Mouse (Mus musculus): Measurements from ENCODE around the gene Ube2e2. TPM values are rescaled to one million over a fixed set of nuclear protein-coding genes. Genes with fewer than 3 reads are reported as not detected.

The Ube2e2 gene
- polyA plus RNA-seq, 1 experiment from 2014 or later = 74.9 TPM

- H3K4me3 ChIP-seq = no peak overlapping the region
Observed at GRCm38 (mm10) chr14:18778993-18779675, 114.9 kb downstream of the Ube2e2 start.

GRCm38 (mm10) chr14:18778241-18778640 lies 115.8 kb downstream of the Ube2e2 start:
- Histone ChIP-seq H3K4me2 (replicated peaks) (no peak overlapping the region), H3K4me3 (no peak overlapping the region), H3K4me1 (no peaks in the 10 kb centered on the region), H3K36me3 (no peaks in the 10 kb centered on the region), H3K9me3 (no peaks in the 10 kb centered on the region), H3K27me3 (replicated peaks) (no peaks in the 10 kb centered on the region), H3K27ac (no peak overlapping the region), H3K9ac (no peak overlapping the region)
- 90% methylated on average over 5 of the region's 5 CpGs for WGBS
- no peak for ATAC-seq (ENCODE audit: low FRiP score, low read depth)

More at GRCm38 (mm10) chr14:18778993-18779675, 114.9 kb downstream of the Ube2e2 start:
- no peaks in the 10 kb centered on the region for H3K4me1 ChIP-seq
- no peaks in the 10 kb centered on the region for H3K27me3 ChIP-seq (replicated peaks)
- whole genome bisulfite sequencing = 86% methylated on average over 3 of the region's 3 CpGs
- H3K36me3 ChIP-seq = no peaks in the 10 kb centered on the region
- no peak overlapping the region for H3K4me2 ChIP-seq (replicated peaks)
- no peak overlapping the region for H3K9ac ChIP-seq
- H3K9me3 ChIP-seq = no peaks in the 10 kb centered on the region
- no peak overlapping the region for H3K27ac ChIP-seq
- no peak for ATAC-seq (ENCODE audit: low FRiP score, low read depth)

GRCm38 (mm10) chr14:18776132-18776531 lies 117.9 kb downstream of the Ube2e2 start:
- WGBS = 89% methylated on average over 2 of the region's 2 CpGs
- no peaks in the 10 kb centered on the region for H3K36me3 ChIP-seq
- no peak overlapping the region for H3K27ac ChIP-seq
- H3K4me1 ChIP-seq = no peaks in the 10 kb centered on the region
- H3K27me3 ChIP-seq (replicated peaks) = no peaks in the 10 kb centered on the region
- no peaks in the 10 kb centered on the region for H3K9me3 ChIP-seq
- H3K4me3 ChIP-seq = no peak overlapping the region
- no peak overlapping the region for H3K4me2 ChIP-seq (replicated peaks)
- H3K9ac ChIP-seq = no peak overlapping the region
- ATAC-seq (ENCODE audit: low FRiP score, low read depth) = no peak

- no peak overlapping the region for H3K27ac ChIP-seq
- WGBS = 64% methylated on average over 2 of the region's 2 CpGs
- no peak overlapping the region for H3K4me3 ChIP-seq
- no peaks in the 10 kb centered on the region for H3K36me3 ChIP-seq
- H3K27me3 ChIP-seq (replicated peaks) = no peaks in the 10 kb centered on the region
- no peaks in the 10 kb centered on the region for H3K4me1 ChIP-seq
- H3K4me2 ChIP-seq (replicated peaks) = no peak overlapping the region
- no peak overlapping the region for H3K9ac ChIP-seq
- ATAC-seq (ENCODE audit: low FRiP score, low read depth) = peak; percentile 63; the same call in 1 of the 2 replicates
- H3K9me3 ChIP-seq = no peaks in the 10 kb centered on the region
Observed at GRCm38 (mm10) chr14:18773724-18774123, 120.3 kb downstream of the Ube2e2 start.

- H3K9me3 ChIP-seq = no peaks in the 10 kb centered on the region
- H3K9ac ChIP-seq = no peak overlapping the region
- no peak for ATAC-seq (ENCODE audit: low FRiP score, low read depth)
- no peak overlapping the region for H3K4me2 ChIP-seq (replicated peaks)
- H3K27me3 ChIP-seq (replicated peaks) = no peaks in the 10 kb centered on the region
- no peaks in the 10 kb centered on the region for H3K4me1 ChIP-seq
- no peak overlapping the region for H3K4me3 ChIP-seq
- H3K36me3 ChIP-seq = no peaks in the 10 kb centered on the region
- no peak overlapping the region for H3K27ac ChIP-seq
- 72% methylated on average over 6 of the region's 6 CpGs for WGBS
Observed at GRCm38 (mm10) chr14:18759601-18760356, 134.3 kb downstream of the Ube2e2 start.

- Histone ChIP-seq H3K4me1 (no peaks in the 10 kb centered on the region), H3K27me3 (replicated peaks) (no peaks in the 10 kb centered on the region), H3K36me3 (no peaks in the 10 kb centered on the region), H3K9me3 (no peaks in the 10 kb centered on the region), H3K9ac (no peak overlapping the region), H3K4me2 (replicated peaks) (no peak overlapping the region), H3K27ac (no peak overlapping the region), H3K4me3 (no peak overlapping the region)
- 61% methylated on average over 2 of the region's 2 CpGs for WGBS
- peak; percentile 72 for ATAC-seq (ENCODE audit: low FRiP score, low read depth)
Observed at GRCm38 (mm10) chr14:18758595-18759532, 135.2 kb downstream of the Ube2e2 start.

- H3K27me3 ChIP-seq (replicated peaks) = no peaks in the 10 kb centered on the region
- 82% methylated on average over 2 of the region's 2 CpGs for WGBS
- no peak overlapping the region for H3K4me3 ChIP-seq
- H3K27ac ChIP-seq = no peak overlapping the region
- H3K36me3 ChIP-seq = no peaks in the 10 kb centered on the region
- no peaks in the 10 kb centered on the region for H3K9me3 ChIP-seq
- H3K4me2 ChIP-seq (replicated peaks) = no peak overlapping the region
- ATAC-seq (ENCODE audit: low FRiP score, low read depth) = no peak
- H3K4me1 ChIP-seq = no peaks in the 10 kb centered on the region
- H3K9ac ChIP-seq = no peak overlapping the region
Observed at GRCm38 (mm10) chr14:18758003-18758402, 136.1 kb downstream of the Ube2e2 start.

GRCm38 (mm10) chr14:18755410-18755809 lies 138.7 kb downstream of the Ube2e2 start:
- Histone ChIP-seq H3K27ac (no peak overlapping the region), H3K4me1 (no peaks in the 10 kb centered on the region), H3K4me2 (replicated peaks) (no peak overlapping the region), H3K36me3 (no peaks in the 10 kb centered on the region), H3K9me3 (no peaks in the 10 kb centered on the region), H3K27me3 (replicated peaks) (no peaks in the 10 kb centered on the region), H3K4me3 (no peak overlapping the region), H3K9ac (no peak overlapping the region)
- no peak for ATAC-seq (ENCODE audit: low FRiP score, low read depth)
- WGBS = 74% methylated on average over 1 of the region's 1 CpGs

GRCm38 (mm10) chr14:18754595-18754994 lies 139.5 kb downstream of the Ube2e2 start:
- no peak overlapping the region for H3K9ac ChIP-seq
- WGBS = 89% methylated on average over 2 of the region's 2 CpGs
- no peaks in the 10 kb centered on the region for H3K36me3 ChIP-seq
- H3K4me2 ChIP-seq (replicated peaks) = no peak overlapping the region
- H3K27me3 ChIP-seq (replicated peaks) = no peaks in the 10 kb centered on the region
- no peaks in the 10 kb centered on the region for H3K9me3 ChIP-seq
- no peak overlapping the region for H3K27ac ChIP-seq
- H3K4me1 ChIP-seq = no peaks in the 10 kb centered on the region
- no peak for ATAC-seq (ENCODE audit: low FRiP score, low read depth)
- no peak overlapping the region for H3K4me3 ChIP-seq

GRCm38 (mm10) chr14:18754001-18754400 lies 140.1 kb downstream of the Ube2e2 start:
- WGBS = 86% methylated on average over 2 of the region's 2 CpGs
- Histone ChIP-seq H3K4me2 (replicated peaks) (no peak overlapping the region), H3K27ac (no peak overlapping the region), H3K9ac (no peak overlapping the region), H3K9me3 (no peaks in the 10 kb centered on the region), H3K4me1 (no peaks in the 10 kb centered on the region), H3K36me3 (no peaks in the 10 kb centered on the region), H3K4me3 (no peak overlapping the region), H3K27me3 (replicated peaks) (no peaks in the 10 kb centered on the region)
- no peak for ATAC-seq (ENCODE audit: low FRiP score, low read depth)

GRCm38 (mm10) chr14:18731154-18731553 lies 162.9 kb downstream of the Ube2e2 start:
- Histone ChIP-seq H3K27ac (no peak overlapping the region), H3K9me3 (no peaks in the 10 kb centered on the region), H3K4me2 (replicated peaks) (no peak overlapping the region), H3K4me3 (no peak overlapping the region), H3K9ac (no peak overlapping the region), H3K27me3 (replicated peaks) (no peaks in the 10 kb centered on the region), H3K4me1 (no peaks in the 10 kb centered on the region), H3K36me3 (no peaks in the 10 kb centered on the region)
- 53% methylated on average over 4 of the region's 4 CpGs for WGBS
- no peak for ATAC-seq (ENCODE audit: low FRiP score, low read depth)
